Mouse (Mus musculus) neutrophil, adult 65 days (primary cell): ENCODE data around the gene Prcd. TPM values are rescaled to one million over a fixed set of nuclear protein-coding genes. Genes with fewer than 3 reads are reported as not detected.

Experiments used
- total RNA-seq: library from RNA; stranded (reverse); gene quantifications from 2 replicates; pipeline ENCODE4 v1.2.4, GENCODE M21; 2023

Gene Prcd
- total RNA-seq, result not detected in 2 replicates

DNA sequence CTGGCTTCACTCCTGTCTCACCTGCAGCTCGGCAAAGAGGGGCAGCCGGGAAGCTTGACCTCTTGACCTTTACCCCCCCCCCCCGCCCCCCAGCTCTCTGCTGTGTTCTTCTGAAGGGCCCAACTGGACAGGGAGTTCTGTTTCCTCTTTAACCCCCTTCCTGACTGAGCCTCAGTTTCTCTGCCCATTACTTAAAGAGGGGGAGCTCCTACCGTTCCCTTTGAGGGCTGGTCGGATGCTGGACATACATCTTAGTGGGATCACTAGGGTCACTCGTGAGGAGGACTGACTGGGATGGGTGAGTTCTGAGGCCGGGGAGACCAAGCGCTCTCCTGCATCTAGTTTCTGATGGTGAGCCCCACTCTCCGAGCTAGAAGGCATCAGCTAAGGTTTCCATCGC lies at the start of gene Prcd:
Gene Prcd (plus strand): TSS at position 301 of the 400 bp plus-strand sequence.

DNA sequence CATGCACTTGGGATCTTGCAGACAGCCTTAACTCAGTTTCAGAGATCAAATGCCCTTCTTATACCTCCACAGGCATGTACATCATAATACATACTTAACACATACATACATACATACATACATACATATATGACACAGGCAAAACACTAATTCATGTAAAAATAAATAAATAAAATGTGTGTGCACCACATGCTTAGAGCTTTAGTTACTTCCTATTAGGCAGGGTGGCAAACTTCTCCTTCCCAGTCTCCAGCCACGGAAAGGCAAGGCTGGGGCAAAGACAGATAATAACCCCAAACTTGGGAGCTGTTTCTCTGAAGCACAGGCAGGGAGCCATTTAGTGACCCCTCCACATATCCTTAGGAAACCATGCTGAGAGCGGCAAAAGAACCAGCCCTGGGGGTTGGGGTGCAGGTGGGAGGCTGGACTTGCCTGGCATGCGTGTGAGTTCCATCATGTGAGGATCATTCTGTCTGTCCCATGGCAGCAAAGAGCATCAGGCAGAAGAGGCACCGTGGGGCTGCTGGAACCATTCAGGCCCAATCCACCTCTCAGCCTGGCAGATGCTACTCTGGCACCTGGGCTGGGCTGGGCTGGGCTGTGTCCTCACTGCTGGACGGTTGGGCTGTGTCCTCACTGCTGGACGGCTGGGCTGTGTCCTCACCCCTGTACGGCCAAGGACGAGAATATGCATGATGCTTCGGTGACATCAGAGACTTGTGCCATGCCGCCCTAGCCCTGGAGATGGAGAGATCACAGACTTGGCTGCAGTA lies 26.8 kb upstream of the Prcd start, which contains the start of gene Rhbdf2:
Gene Rhbdf2 (minus strand): TSS at position 721 of the 773 bp plus-strand sequence.

DNA sequence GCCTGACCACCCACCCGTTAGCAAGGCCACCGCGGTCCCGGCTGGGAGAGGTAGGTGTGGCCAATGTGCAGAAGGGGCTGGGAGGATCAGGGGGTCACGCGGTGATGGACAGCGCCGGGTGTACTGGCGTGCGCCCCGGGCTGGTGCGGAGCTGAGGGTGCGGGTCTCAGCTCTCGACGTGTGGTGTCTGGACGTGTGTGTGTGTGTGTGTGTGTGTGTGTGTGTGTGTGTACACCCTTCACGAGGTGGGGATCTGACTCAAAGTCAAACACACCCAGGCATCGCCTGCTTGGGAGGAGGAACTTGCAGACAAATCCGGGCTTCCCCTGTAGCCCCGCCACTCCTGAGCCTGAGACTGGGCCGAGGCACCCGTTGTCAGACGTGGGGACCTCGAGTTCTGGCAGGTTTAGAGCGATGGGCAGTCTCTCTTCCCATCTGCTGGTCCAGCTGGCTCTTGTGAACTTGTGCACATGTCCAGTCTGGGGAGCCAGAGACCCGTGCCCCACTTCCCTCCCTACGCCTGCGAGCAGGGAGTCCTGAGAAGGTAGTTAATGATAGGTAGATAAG lies 1.0 kb downstream of the Prcd start, which contains the start of gene Cygb:
Gene Cygb (minus strand): TSS at position 59 of the 567 bp plus-strand sequence.

Other genes starting within 250 kb of the Prcd start
- gene Rnf157, start 240.5 kb upstream of the Prcd start, total RNA-seq, result 1.9 and 2.1 TPM in 2 replicates
- gene Ubald2, start 219.4 kb upstream of the Prcd start, total RNA-seq, result 99.6 and 116 TPM in 2 replicates
- not detected in 2 replicates for gene Qrich2, start 187.3 kb upstream of the Prcd start, total RNA-seq
- 19.4 and 28.4 TPM in 2 replicates for gene Prpsap1, start 159.3 kb upstream of the Prcd start, total RNA-seq
- gene Sphk1, start 122.6 kb upstream of the Prcd start, total RNA-seq, result 0.73 and 1.8 TPM in 2 replicates
- gene Ube2o, start 72.1 kb upstream of the Prcd start, total RNA-seq, result 5.5 and 7.6 TPM in 2 replicates
- not detected in 2 replicates for gene Aanat, start 67.1 kb upstream of the Prcd start, total RNA-seq
- gene Rhbdf2, start 26.5 kb upstream of the Prcd start, total RNA-seq, result 118 and 155 TPM in 2 replicates
- not detected in 2 replicates for gene Cygb, start 779 bp downstream of the Prcd start, total RNA-seq
- not detected in 2 replicates for gene St6galnac1, start 122.0 kb downstream of the Prcd start, total RNA-seq
- gene Mxra7, start 174.5 kb downstream of the Prcd start, total RNA-seq, result 0.27 and 3.3 TPM in 2 replicates
- 13.7 and 19.2 TPM in 2 replicates for gene Mettl23, start 189.7 kb downstream of the Prcd start, total RNA-seq
- gene Jmjd6, start 189.9 kb downstream of the Prcd start, total RNA-seq, result 97.1 and 108 TPM in 2 replicates
- gene Mfsd11, start 198.9 kb downstream of the Prcd start, total RNA-seq, result 16.7 and 22.0 TPM in 2 replicates
- gene Srsf2, start 199.6 kb downstream of the Prcd start, total RNA-seq, result 267 and 287 TPM in 2 replicates